Mouse (Mus musculus) thymus, adult 2 months (tissue): ENCODE data around the gene Ceacam10. TPM values are rescaled to one million over a fixed set of nuclear protein-coding genes. Genes with fewer than 3 reads are reported as not detected.
A peak's percentile ranks its signal among the peaks of the same experiment; 100 is the strongest.
"Not testable (repeated sequence)": the region's sequence is repeated elsewhere in the genome, so short reads cannot be mapped to it uniquely, and the experiment has no call there.

ENCODE experiments used
- DNase-seq: peaks from one replicate; pipeline ENCODE4 v3.0.0; 2021
- H3K27ac ChIP-seq: fragments of 200-500 bp; 2 replicates; pipeline ENCODE4 v1.5.1; 2012; ENCODE audit warnings: low read length, control low read depth; ENCODE audit not compliant: control insufficient read depth, insufficient read depth
- H3K27me3 ChIP-seq: fragments of 200-500 bp; 2 replicates; pipeline ENCODE4 v1.6.1; 2012; ENCODE audit warnings: mild to moderate bottlenecking, low read length, moderate library complexity, mixed read lengths; ENCODE audit not compliant: control insufficient read depth, insufficient read depth
- H3K36me3 ChIP-seq: fragments of 200-500 bp; 2 replicates; pipeline ENCODE4 v1.6.1; 2012; ENCODE audit warnings: mild to moderate bottlenecking, low read length, moderate library complexity; ENCODE audit not compliant: control insufficient read depth, insufficient read depth
- H3K4me1 ChIP-seq: fragments of 200-500 bp; replicated peaks from 2 replicates; pipeline ENCODE4 v1.6.1; 2012; ENCODE audit warnings: low read length; ENCODE audit not compliant: control insufficient read depth, insufficient read depth
- H3K4me3 ChIP-seq: fragments of 200-500 bp; 2 replicates; pipeline ENCODE4 v1.5.1; 2012; ENCODE audit warnings: mild to moderate bottlenecking, low read length, control low read depth, moderate library complexity; ENCODE audit not compliant: control insufficient read depth, insufficient read depth
- CTCF ChIP-seq: fragments of 200-500 bp; IDR thresholded peaks from 2 replicates; pipeline ENCODE4 v1.5.1; 2012; ENCODE audit warnings: mild to moderate bottlenecking, control low read depth, low read length, moderate library complexity, borderline replicate concordance; ENCODE audit not compliant: control insufficient read depth, poor library complexity, insufficient read depth; ENCODE audit errors: extremely low read depth
- POLR2A ChIP-seq: fragments of 200-500 bp; IDR thresholded peaks from 2 replicates; pipeline ENCODE4 v1.6.1; 2012; ENCODE audit warnings: mild to moderate bottlenecking, low read length, control low read depth, moderate library complexity; ENCODE audit not compliant: control insufficient read depth, poor library complexity, insufficient read depth; ENCODE audit errors: extremely low read depth
- WGBS: fragments of 180-500 bp; shearing (Covaris S2); methylation state at CpG from one replicate; pipeline ENCODE4 v1.1.7; 2018; 5-methylcytosine and 5-hydroxymethylcytosine counted together
- polyA plus RNA-seq: library from polyadenylated mRNA; depleted of rRNA; stranded (reverse); fragments of >200 nt; gene quantifications from 2 replicates; pipeline ENCODE4 v1.2.3, GENCODE M21; 2012; rRNA removed

Gene Ceacam10
- polyA plus RNA-seq: 1.4 and 2.1 TPM in 2 replicates

DNA sequence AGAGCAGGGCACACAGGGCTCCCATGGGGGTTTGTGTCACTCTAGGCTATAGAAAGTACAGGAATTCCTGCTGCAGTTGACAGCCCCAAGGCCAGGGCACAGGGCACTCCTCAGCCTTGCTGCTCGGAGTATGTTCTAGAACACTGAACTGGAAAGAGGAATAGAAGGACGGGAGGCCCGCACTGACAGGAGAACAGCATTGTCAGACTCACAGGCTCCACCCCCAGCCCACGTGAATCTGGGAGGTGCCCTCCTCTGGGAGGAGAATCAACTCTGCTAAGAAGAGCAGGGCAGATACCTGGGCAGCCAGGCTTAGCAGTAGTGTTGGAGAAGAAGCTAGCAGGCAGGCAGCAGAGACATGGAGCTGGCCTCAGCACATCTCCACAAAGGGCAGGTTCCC lies at the start of gene Ceacam10:
Ceacam10 (plus strand) TSS at position 289 of the 400 bp plus-strand sequence.
- H3K36me3 ChIP-seq, H3K27me3 ChIP-seq, H3K4me3 ChIP-seq, H3K27ac ChIP-seq, H3K4me1 ChIP-seq, DNase-seq: not testable (repeated sequence)
- 30% methylated on average over 4 of the region's 4 CpGs for WGBS

DNA sequence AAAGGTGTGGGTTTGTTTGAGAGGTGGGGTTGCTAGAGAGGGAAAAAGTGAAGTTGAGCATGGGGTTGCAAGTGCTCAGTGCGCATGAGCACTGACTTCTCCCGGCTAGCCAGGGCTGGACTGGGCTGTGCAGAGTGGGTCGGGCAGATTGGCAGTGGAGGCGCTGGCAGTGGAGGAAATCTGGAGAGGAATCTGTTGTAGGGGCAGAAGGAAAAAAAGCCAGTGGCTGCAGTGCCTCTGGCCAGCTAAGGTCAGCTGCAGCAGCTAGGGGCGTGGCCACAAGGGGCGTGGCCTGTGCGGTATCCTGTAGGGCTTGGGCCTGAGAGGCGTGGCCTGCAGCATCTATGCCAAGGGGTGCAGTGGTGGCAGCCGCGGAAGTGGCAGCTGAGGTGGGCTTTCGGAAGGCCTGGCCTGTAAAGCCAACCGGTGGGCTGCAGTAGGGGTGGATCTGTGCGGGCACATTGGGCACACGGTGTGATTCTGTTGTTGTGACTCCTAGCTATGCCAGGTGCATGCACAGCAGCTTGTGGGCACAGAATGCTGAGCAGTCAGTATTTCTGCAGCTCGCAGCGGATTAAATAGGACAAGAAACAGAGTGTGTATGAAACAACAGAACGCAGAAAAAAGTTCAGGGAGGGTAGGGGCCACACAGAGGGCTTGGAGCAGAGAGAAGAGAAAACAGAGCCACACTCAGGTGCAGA lies 40.9 kb upstream of the Ceacam10 start:
- no peak overlapping the region for H3K27ac ChIP-seq
- DNase-seq: peak; percentile 10
- no peak overlapping the region for H3K4me3 ChIP-seq
- H3K27me3 ChIP-seq: no peaks in the 10 kb centered on the region
- no peak for TF ChIP-seq POLR2A
- no peak for TF ChIP-seq CTCF
- H3K36me3 ChIP-seq: no peaks in the 10 kb centered on the region
- peaks cover 4% of the 10 kb centered on the region; the same call in 1 of the 2 replicates for H3K4me1 ChIP-seq
- 14% methylated on average over 17 of the region's 17 CpGs for WGBS

DNA sequence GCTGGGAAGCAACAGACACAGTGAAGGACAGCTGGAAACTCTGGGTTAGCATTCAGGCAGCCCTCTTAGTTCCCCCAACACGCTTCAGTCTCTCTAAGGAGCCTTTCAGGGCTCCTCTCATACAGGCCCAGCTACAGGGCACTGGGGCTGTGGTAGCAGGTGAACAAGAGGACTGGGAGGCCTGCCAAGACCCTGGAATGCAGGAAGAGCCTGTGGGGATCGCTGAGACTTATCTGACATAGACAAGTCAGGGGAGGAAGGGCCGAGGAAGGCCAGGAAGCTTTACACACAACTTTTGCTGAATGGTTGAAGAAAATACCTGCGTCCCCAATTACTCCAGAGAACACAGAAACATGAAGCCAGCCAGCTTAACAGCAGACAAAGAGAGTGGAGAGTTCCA lies 26.3 kb upstream of the Ceacam10 start:
- DNase-seq: no peak
- H3K4me3 ChIP-seq: no peak overlapping the region
- no peaks in the 10 kb centered on the region for H3K27me3 ChIP-seq
- H3K27ac ChIP-seq: no peak overlapping the region
- no peaks in the 10 kb centered on the region for H3K36me3 ChIP-seq
- no peak for TF ChIP-seq CTCF
- TF ChIP-seq POLR2A: no peak
- H3K4me1 ChIP-seq: no peaks in the 10 kb centered on the region
- WGBS: 58% methylated on average over 4 of the region's 4 CpGs

DNA sequence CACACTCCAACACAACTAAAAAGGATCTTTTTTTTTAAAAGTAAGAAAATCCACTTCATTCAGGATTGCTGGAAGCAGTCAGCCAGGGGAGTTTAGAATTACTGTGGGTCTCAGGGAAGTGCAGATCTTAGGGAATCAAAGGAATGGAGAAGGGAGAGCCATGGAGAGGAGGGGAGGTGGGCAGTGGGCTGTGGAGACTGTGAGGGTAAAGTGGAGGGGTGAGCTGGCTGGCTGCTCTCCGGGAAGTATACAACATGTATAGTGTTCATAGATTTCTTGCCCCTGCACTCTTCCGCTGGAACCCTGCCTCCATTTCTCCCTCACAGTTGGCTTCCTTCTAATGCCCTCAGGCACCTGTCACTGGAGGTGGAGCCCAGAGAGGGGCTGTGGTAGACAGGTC lies 25.4 kb upstream of the Ceacam10 start:
- H3K4me3 ChIP-seq: no peak overlapping the region
- H3K27ac ChIP-seq: no peak overlapping the region
- no peak for TF ChIP-seq POLR2A
- no peak for TF ChIP-seq CTCF
- no peaks in the 10 kb centered on the region for H3K27me3 ChIP-seq
- WGBS: 93% methylated on average over 2 of the region's 2 CpGs
- no peak for DNase-seq
- no peaks in the 10 kb centered on the region for H3K36me3 ChIP-seq
- H3K4me1 ChIP-seq: no peaks in the 10 kb centered on the region

DNA sequence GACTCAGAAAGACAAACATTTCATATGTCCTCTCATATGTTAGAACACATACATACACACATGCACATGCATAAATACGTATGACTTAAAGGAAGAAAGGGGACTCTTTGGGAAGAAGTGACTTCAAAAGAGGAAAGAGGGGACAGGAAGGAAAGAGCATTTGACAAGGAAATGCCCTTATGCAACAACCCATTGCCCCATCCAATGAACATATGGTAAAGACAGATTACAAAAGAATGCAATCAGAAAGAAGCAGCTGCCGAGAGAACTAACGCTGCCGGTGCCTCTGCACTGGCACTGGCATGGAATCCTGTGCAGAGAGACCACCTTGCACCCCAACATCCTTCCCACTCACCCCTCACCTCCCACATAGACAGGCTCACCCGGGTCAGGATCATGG lies 23.5 kb upstream of the Ceacam10 start:
- 67% methylated on average over 5 of the region's 5 CpGs for WGBS
- TF ChIP-seq CTCF (no peak), POLR2A (no peak)

DNA sequence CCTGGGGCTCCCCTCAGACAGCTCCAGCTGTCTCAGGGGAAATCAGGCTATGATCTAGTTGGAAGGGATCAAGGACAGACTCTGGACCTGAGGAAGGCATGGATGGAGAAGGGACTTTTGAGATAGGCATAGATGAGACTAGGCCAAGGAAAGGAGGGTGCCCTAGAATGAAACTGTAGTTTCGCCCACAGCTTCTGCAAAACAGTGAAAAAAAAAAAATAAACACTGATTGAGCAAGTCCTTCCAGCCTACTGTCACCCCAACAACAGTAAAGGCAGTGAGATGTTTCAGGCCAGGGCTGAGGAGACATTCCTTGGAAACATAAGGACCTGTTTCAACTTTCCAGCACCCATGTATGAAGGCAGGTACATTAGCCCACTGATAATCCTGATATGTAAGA lies 18.5 kb upstream of the Ceacam10 start:
- DNase-seq: no peak
- H3K27me3 ChIP-seq: no peaks in the 10 kb centered on the region
- no peak overlapping the region for H3K4me3 ChIP-seq
- no peaks in the 10 kb centered on the region for H3K36me3 ChIP-seq
- no peaks in the 10 kb centered on the region for H3K4me1 ChIP-seq
- no peak overlapping the region for H3K27ac ChIP-seq
- TF ChIP-seq CTCF (no peak), POLR2A (no peak)
- WGBS: 67% methylated on average over 1 of the region's 1 CpGs

More for the DNA sequence above, 23.5 kb upstream of the Ceacam10 start:
- DNase-seq: no peak
- Histone ChIP-seq H3K4me3 (no peak overlapping the region), H3K27ac (no peak overlapping the region), H3K4me1 (no peaks in the 10 kb centered on the region), H3K36me3 (no peaks in the 10 kb centered on the region), H3K27me3 (no peaks in the 10 kb centered on the region)

DNA sequence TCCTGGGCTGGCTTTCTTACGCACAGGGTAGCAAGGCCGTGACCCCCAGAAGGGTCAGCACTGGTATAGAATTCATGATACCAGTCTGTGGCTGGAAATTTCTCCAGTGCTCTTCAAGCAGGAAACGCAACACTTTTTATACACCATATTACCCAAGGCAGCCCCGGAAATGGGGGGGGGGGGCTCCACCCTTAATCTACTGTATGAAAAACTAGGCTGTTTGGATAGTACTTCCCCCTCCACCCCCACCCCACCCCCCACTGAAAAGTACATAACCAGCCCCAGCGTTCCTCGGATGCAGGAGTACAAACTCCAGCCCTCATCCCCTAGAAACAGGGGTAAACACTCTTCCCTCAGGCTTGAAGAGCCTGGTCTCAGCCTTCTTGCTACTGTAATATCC lies 16.8 kb upstream of the Ceacam10 start, which contains the start of gene Cd177:
Cd177 (minus strand) TSS at position 101 of the 400 bp plus-strand sequence.
- Histone ChIP-seq H3K4me1 (no peaks in the 10 kb centered on the region), H3K27ac (no peak within 1 kb of the TSS), H3K4me3 (no peak within 1 kb of the TSS), H3K27me3 (no peaks in the 10 kb centered on the region), H3K36me3 (no peaks in the 10 kb centered on the region)
- TF ChIP-seq POLR2A (no peak), CTCF (no peak)
- no peak for DNase-seq
- 90% methylated on average over 6 of the region's 6 CpGs for whole genome bisulfite sequencing
